Mouse (Mus musculus): Measurements from ENCODE around the gene Trim31. TPM values are rescaled to one million over a fixed set of nuclear protein-coding genes. Genes with fewer than 3 reads are reported as not detected.

Trim31 gene
- total RNA-seq, 2 experiments from 2014 or later, result not detected

GRCm38 (mm10) chr17:36942791-36943471 is 45.0 kb downstream of the Trim31 start, which contains the start of gene Rnf39:
Rnf39 (plus strand) TSS chr17:36942918.
- peak; percentile 35 for ATAC-seq (ENCODE audit: poor library complexity, severe bottlenecking)

DNA sequence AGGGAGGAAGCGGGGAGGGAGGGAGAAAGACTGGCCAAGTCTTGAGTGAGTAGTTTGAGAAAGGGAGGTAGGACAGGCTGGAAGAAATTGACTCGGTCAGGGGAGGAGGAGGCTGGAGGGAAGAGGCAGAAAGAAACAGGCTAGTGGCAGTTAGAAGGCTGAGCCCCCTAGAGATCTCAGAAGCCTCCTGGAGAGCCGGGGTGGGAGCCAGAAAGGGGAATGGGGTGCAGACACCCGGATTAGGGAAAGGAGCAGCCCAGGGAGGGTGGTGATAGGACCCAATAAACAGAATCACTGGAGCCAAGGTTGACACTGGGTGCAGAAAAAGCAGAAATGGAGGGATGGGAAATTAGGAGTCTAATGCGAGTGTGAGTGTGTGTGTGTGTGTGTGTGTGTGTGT is 45.8 kb downstream of the Trim31 start:
- ATAC-seq (ENCODE audit: poor library complexity, severe bottlenecking), result no peak

DNA sequence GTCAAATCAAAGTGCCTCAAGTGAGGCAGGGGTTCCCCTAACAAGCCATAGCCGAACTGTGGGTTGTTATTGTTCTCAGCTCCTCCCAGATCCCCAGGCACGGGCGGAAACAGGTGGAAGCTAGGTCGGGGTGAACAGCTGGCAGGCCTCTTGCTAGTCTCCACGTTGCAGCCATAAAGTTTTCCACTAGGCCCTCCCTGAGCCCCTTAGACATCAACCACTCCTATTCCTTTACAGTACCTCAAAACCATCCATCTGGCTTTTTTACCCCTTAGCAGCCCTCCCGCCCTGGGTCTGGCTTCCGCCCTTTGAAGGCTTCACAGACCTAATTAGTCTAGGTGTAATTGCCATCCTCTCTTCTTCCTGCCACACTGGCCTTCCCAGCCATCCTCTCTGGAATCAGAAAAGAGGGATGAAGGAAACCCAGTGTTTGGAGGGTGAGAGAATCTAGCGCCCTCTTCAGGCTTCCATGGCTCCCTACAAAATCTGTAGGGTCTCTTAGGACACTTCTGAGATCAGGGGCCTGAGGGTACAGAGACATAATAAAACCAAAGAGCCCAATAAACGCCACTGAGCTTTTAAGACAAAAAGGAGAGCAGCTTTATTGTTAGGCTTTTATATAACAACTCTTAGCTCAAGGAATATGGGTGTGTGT is 46.3 kb downstream of the Trim31 start:
- ATAC-seq (ENCODE audit: poor library complexity, severe bottlenecking), result no peak

GRCm38 (mm10) chr17:36947051-36947819 is 49.3 kb downstream of the Trim31 start:
- no peak for ATAC-seq (ENCODE audit: poor library complexity, severe bottlenecking)

GRCm38 (mm10) chr17:36948286-36948685 is 50.4 kb downstream of the Trim31 start:
- ATAC-seq (ENCODE audit: poor library complexity, severe bottlenecking), result no peak

GRCm38 (mm10) chr17:36949265-36949664 is 51.3 kb downstream of the Trim31 start:
- no peak for ATAC-seq (ENCODE audit: poor library complexity, severe bottlenecking)

DNA sequence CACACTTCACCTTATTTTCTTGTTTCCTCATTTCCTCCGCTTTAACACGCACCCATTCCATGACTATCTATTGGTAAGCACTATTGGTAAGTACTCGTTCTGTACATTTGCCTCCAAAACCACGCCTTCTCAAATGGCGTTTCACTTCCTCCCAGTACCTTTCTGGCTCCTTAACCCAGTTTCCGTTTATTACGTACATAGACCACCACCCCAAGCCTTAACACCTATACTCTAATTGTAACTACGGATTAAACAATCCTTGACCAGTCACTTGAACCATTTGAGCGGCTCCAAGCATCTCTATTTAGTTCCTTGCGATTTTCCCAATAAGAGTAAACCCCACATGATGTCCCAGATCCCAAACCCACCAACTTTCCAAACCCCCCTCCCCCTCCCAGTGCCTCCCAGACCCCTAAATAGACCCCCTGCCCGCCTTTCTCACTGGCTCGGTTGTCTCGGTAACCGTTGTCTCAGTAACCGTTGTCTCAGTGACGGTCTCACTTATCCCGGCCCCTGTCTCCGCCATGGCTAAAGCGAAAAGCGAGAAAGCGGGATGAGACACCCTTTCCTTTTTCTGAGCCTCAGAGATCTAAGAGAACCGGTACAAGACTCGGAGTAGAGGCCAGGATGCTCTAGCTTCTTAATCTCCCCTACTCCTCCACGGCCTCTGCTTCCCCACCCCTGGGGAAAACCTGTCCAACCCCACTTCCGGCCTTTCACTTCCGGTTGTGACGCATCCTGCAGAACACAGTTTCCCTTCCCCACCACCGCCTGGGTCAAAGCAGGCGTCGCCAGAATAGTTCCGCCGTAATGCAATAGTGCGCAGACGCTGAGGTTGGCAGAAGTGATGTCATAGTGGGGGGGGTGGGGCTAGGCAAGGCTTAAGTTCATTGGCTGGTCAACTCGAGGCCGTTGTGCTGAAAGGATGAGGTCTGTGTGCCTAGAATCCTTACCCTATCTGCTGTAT is 53.3 kb downstream of the Trim31 start, which contains the start of gene Ppp1r11:
Gene Ppp1r11 (minus strand): TSS at position 761 of the 967 bp plus-strand sequence.
- ATAC-seq (ENCODE audit: poor library complexity, severe bottlenecking), result peak; percentile 96

GRCm38 (mm10) chr17:36952631-36953030 is 54.7 kb downstream of the Trim31 start:
- no peak for ATAC-seq (ENCODE audit: poor library complexity, severe bottlenecking)

- no peak for ATAC-seq (ENCODE audit: poor library complexity, severe bottlenecking)
Observed at GRCm38 (mm10) chr17:36953062-36953461, 55.1 kb downstream of the Trim31 start.

- peak; percentile 99 for ATAC-seq (ENCODE audit: poor library complexity, severe bottlenecking)
Observed at GRCm38 (mm10) chr17:36957999-36958743, 60.3 kb downstream of the Trim31 start, which contains the start of the genes Znrd1 and Znrd1as. Znrd1 (minus strand) TSS chr17:36958559. Znrd1as (plus strand) TSS chr17:36958592.

DNA sequence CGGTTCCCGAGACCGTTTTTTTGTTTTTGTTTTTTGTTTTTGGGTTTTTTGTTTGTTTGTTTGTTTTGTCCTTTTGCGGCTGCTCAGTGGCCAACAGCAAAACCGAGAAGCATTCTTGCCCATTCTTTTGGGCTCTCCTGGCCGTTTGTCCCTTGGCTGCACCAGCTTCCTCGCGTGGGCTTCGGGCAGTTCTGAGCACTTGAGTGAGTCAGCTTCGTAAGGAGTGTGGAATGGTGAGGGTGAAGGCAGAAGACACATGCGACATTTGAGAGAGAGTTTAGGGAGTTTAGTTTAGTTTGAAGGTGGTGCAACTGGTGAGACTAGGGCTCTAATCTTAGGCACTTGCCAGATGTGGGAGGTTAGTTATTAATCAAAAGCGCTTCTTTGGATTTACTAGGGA is 61.0 kb downstream of the Trim31 start:
- ATAC-seq (ENCODE audit: poor library complexity, severe bottlenecking), result peak; percentile 18; the same call in 1 of the 2 replicates

Other genes with a start within 250 kb of the Trim31 start
- not detected in 2 replicates for gene H2-M1, start 225.9 kb upstream of the Trim31 start, total RNA-seq (2015)
- gene H2-M1, start 225.9 kb upstream of the Trim31 start, total RNA-seq (2017), result not detected in 2 replicates
- not detected in 2 replicates for gene H2-M10.5, start 125.2 kb upstream of the Trim31 start, total RNA-seq (2015)
- gene H2-M10.5, start 125.2 kb upstream of the Trim31 start, total RNA-seq (2017), result not detected in 2 replicates
- gene H2-M10.6, start 85.9 kb upstream of the Trim31 start, total RNA-seq (2015), result not detected in 2 replicates
- not detected in 2 replicates for gene H2-M10.6, start 85.9 kb upstream of the Trim31 start, total RNA-seq (2017)
- 27.4 and 29.0 TPM in 2 replicates for gene Trim26, start 61.0 kb upstream of the Trim31 start, total RNA-seq (2015)
- 19.6 and 24.9 TPM in 2 replicates for gene Trim26, start 61.0 kb upstream of the Trim31 start, total RNA-seq (2017)
- not detected in 2 replicates for gene Trim15, start 30.9 kb upstream of the Trim31 start, total RNA-seq (2015)
- gene Trim15, start 30.9 kb upstream of the Trim31 start, total RNA-seq (2017), result not detected in 2 replicates
- 0.52 and 0.76 TPM in 2 replicates for gene Trim10, start 28.5 kb upstream of the Trim31 start, total RNA-seq (2015)
- 1.5 and 3.9 TPM in 2 replicates for gene Trim10, start 28.5 kb upstream of the Trim31 start, total RNA-seq (2017)
- not detected in 2 replicates for gene Trim40, start 8.0 kb upstream of the Trim31 start, total RNA-seq (2015)
- not detected in 2 replicates for gene Trim40, start 8.0 kb upstream of the Trim31 start, total RNA-seq (2017)
- gene Rnf39, start 44.8 kb downstream of the Trim31 start, total RNA-seq (2015), result not detected in 2 replicates
- gene Rnf39, start 44.8 kb downstream of the Trim31 start, total RNA-seq (2017), result 0.20 TPM in 1 of 2 replicates, not detected in the other
- gene Ppp1r11, start 53.6 kb downstream of the Trim31 start, total RNA-seq (2015), result 61.1 and 68.5 TPM in 2 replicates
- gene Ppp1r11, start 53.6 kb downstream of the Trim31 start, total RNA-seq (2017), result 58.5 and 63.3 TPM in 2 replicates
- 85.1 and 90.6 TPM in 2 replicates for gene Znrd1, start 60.4 kb downstream of the Trim31 start, total RNA-seq (2015)
- 22.5 and 32.0 TPM in 2 replicates for gene Znrd1, start 60.4 kb downstream of the Trim31 start, total RNA-seq (2017)
- gene Znrd1as, start 60.5 kb downstream of the Trim31 start, total RNA-seq (2015), result 2.2 and 4.3 TPM in 2 replicates
- gene Znrd1as, start 60.5 kb downstream of the Trim31 start, total RNA-seq (2017), result 5.7 and 6.5 TPM in 2 replicates
- gene 2410137M14Rik, start 83.1 kb downstream of the Trim31 start, total RNA-seq (2015), result not detected in 2 replicates
- not detected in 2 replicates for gene 2410137M14Rik, start 83.1 kb downstream of the Trim31 start, total RNA-seq (2017)
- gene H2-M5, start 91.4 kb downstream of the Trim31 start, total RNA-seq (2015), result 0.23 TPM in 1 of 2 replicates, not detected in the other
- not detected in 2 replicates for gene H2-M5, start 91.4 kb downstream of the Trim31 start, total RNA-seq (2017)
- not detected in 2 replicates for gene Zfp57, start 103.0 kb downstream of the Trim31 start, total RNA-seq (2015)
- gene Zfp57, start 103.0 kb downstream of the Trim31 start, total RNA-seq (2017), result not detected in 2 replicates
- not detected in 2 replicates for gene Mog, start 125.3 kb downstream of the Trim31 start, total RNA-seq (2015)
- gene Mog, start 125.3 kb downstream of the Trim31 start, total RNA-seq (2017), result not detected in 2 replicates
- gene Gabbr1, start 147.8 kb downstream of the Trim31 start, total RNA-seq (2015), result 12.4 and 14.2 TPM in 2 replicates
- 5.7 and 10.5 TPM in 2 replicates for gene Gabbr1, start 147.8 kb downstream of the Trim31 start, total RNA-seq (2017)
- gene Olfr90, start 190.4 kb downstream of the Trim31 start, total RNA-seq (2015), result not detected in 2 replicates
- gene Olfr90, start 190.4 kb downstream of the Trim31 start, total RNA-seq (2017), result not detected in 2 replicates
- not detected in 2 replicates for gene Olfr91, start 200.2 kb downstream of the Trim31 start, total RNA-seq (2015)
- gene Olfr91, start 200.2 kb downstream of the Trim31 start, total RNA-seq (2017), result not detected in 2 replicates
- gene Olfr92, start 222.0 kb downstream of the Trim31 start, total RNA-seq (2015), result not detected in 2 replicates
- gene Olfr92, start 222.0 kb downstream of the Trim31 start, total RNA-seq (2017), result not detected in 2 replicates